Mouse (Mus musculus) kidney, embryonic 14.5 days (tissue): ENCODE results near the gene Traf3ip3. TPM values are rescaled to one million over a fixed set of nuclear protein-coding genes. Genes with fewer than 3 reads are reported as not detected.

ENCODE experiments used
- ATAC-seq: fragments of 200-750 bp; cut with Nextera tagmentation; 2 replicates; pipeline ENCODE4 v1.8.0; 2017; ENCODE audit warnings: moderate number of reproducible peaks, mild to moderate bottlenecking, moderate TSS enrichment, moderate library complexity; ENCODE audit not compliant: low FRiP score, low TSS enrichment
- H3K27ac ChIP-seq: fragments of 300-500 bp; sonication (generic); 2 replicates; pipeline ENCODE4 v1.5.1; 2014; ENCODE audit warnings: low read depth, mild to moderate bottlenecking, low read length, moderate library complexity, mixed read lengths
- H3K27me3 ChIP-seq: fragments of 300-500 bp; sonication (generic); 2 replicates; pipeline ENCODE4 v1.6.1; 2014; ENCODE audit warnings: mild to moderate bottlenecking, low read length; ENCODE audit not compliant: control insufficient read depth, insufficient read depth
- H3K36me3 ChIP-seq: fragments of 300-500 bp; sonication (generic); 2 replicates; pipeline ENCODE4 v1.6.1; 2014; ENCODE audit warnings: low read length, mixed read lengths; ENCODE audit not compliant: control insufficient read depth, insufficient read depth
- H3K4me1 ChIP-seq: fragments of 300-500 bp; sonication (generic); 2 replicates; pipeline ENCODE4 v1.6.1; 2014; ENCODE audit warnings: low read length, mixed read lengths; ENCODE audit not compliant: control insufficient read depth, insufficient read depth
- H3K4me2 ChIP-seq: fragments of 300-500 bp; sonication (generic); replicated peaks from 2 replicates; pipeline ENCODE4 v1.6.1; 2014; ENCODE audit warnings: low read depth, mild to moderate bottlenecking, low read length
- H3K4me3 ChIP-seq: fragments of 300-500 bp; sonication (generic); 2 replicates; pipeline ENCODE4 v1.5.1; 2014; ENCODE audit warnings: mild to moderate bottlenecking, low read length
- H3K9ac ChIP-seq: fragments of 300-500 bp; sonication (generic); 2 replicates; pipeline ENCODE4 v1.6.1; 2014; ENCODE audit warnings: low read depth, mild to moderate bottlenecking, low read length, moderate library complexity
- H3K9me3 ChIP-seq: fragments of 300-500 bp; sonication (generic); 2 replicates; pipeline ENCODE4 v1.6.1; 2016; ENCODE audit warnings: low read length; ENCODE audit not compliant: control insufficient read depth
- WGBS: fragments of 180-500 bp; shearing (Covaris S2); extraction: QIAGEN DNeasy Blood & Tissue Kit; methylation state at CpG from one replicate; pipeline ENCODE4 v1.1.7; 2014; 5-methylcytosine and 5-hydroxymethylcytosine counted together
- polyA plus RNA-seq: library from polyadenylated mRNA; unstranded; fragments of >200 nt; fragmentation: Nextera tagmentation; extraction: Ambion mirVana; gene quantifications from 2 replicates; pipeline ENCODE4 v1.2.1, GENCODE M21; 2014

Traf3ip3 gene
- polyA plus RNA-seq, 1 experiment from 2014 or later = 1.6 TPM

DNA sequence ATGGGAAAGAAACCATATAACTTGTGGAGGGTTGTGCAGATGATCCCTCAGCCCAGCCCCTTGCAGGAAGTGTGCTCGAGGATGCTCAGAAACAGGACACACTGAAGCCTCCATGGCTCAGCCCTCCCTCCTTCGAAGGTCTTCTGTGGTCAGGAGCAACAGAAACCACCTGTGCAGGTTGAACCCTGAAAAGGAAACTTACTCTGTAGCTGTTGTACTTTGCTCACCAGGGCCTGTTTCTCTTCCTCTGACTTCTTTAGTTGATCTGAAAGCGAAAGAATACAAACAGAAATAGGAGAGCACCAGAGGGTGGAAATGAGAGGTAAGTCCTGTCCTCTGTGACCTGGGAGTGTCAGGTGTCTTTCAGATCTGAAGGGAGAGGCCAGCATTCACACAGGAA lies 20.4 kb downstream of the Traf3ip3 start:
- Histone ChIP-seq H3K36me3 (no peaks in the 10 kb centered on the region), H3K9me3 (no peaks in the 10 kb centered on the region), H3K4me3 (no peak overlapping the region), H3K27me3 (no peaks in the 10 kb centered on the region), H3K27ac (no peak overlapping the region), H3K4me2 (no peak overlapping the region), H3K4me1 (no peaks in the 10 kb centered on the region), H3K9ac (no peak overlapping the region)
- 73% methylated on average over 3 of the region's 3 CpGs for WGBS
- ATAC-seq = no peak

DNA sequence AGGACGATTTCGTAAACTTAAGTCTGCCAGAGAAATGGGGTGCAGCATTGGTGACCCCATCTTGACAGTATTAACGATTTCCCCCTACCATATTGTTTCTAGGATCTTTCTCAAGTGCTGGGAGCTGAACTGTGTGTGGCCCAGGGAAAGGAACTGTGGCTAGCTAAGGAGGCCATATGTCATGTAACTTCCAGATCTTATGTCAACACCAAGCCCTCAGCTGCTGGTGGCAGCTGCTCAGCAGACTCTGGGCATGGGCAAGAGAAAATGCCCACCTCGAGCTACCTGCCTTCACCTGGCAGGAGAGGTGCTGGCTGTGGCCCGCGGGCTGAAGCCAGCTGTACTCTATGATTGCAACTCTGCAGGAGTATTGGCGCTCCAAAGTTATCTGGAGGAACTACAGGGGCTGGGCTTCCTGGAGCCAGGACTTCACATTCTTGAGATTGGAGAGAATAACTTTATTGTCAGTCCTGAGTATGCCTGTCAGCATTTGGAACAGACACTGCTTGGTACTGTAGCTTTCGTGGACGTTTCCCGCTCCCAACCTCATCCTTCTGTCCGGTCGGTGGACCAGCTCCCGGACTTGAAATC lies 27.3 kb downstream of the Traf3ip3 start:
- 86% methylated on average over 13 of the region's 13 CpGs for WGBS
- peak overlapping the region; percentile 79; the same call in 1 of the 2 replicates for H3K9ac ChIP-seq
- H3K4me2 ChIP-seq = peak overlapping the region; percentile 69
- ATAC-seq = no peak
- peaks cover 22% of the 10 kb centered on the region; the same call in 1 of the 2 replicates for H3K4me1 ChIP-seq
- peak overlapping the region; percentile 83 for H3K27ac ChIP-seq
- H3K4me3 ChIP-seq = peak overlapping the region; percentile 77
- H3K9me3 ChIP-seq = no peaks in the 10 kb centered on the region
- no peaks in the 10 kb centered on the region for H3K36me3 ChIP-seq
- no peaks in the 10 kb centered on the region for H3K27me3 ChIP-seq

DNA sequence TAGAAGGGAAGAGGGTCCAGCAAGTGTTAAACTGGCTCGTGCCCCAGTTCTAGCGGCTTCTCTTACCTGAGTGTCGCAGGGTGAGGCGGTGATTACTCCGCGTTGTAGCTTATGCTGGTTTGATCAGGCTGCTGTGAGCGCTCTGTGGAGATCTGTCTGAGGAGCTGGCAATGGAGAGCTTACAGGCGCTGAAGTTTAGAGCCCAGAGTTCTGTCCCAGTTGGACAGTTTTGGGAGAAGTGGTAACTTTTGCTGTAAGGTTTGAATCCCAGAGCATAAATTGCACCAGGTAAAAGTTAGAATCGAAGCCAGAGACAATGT lies 27.7 kb downstream of the Traf3ip3 start:
- Histone ChIP-seq H3K4me3 (peak overlapping the region; percentile 77), H3K4me2 (peak overlapping the region; percentile 69), H3K9me3 (no peaks in the 10 kb centered on the region), H3K27me3 (no peaks in the 10 kb centered on the region), H3K9ac (peak overlapping the region; percentile 79), H3K27ac (peak overlapping the region; percentile 83), H3K36me3 (no peaks in the 10 kb centered on the region), H3K4me1 (peaks cover 22% of the 10 kb centered on the region; the same call in 1 of the 2 replicates)
- 21% methylated on average over 9 of the region's 9 CpGs for WGBS
- no peak for ATAC-seq

DNA sequence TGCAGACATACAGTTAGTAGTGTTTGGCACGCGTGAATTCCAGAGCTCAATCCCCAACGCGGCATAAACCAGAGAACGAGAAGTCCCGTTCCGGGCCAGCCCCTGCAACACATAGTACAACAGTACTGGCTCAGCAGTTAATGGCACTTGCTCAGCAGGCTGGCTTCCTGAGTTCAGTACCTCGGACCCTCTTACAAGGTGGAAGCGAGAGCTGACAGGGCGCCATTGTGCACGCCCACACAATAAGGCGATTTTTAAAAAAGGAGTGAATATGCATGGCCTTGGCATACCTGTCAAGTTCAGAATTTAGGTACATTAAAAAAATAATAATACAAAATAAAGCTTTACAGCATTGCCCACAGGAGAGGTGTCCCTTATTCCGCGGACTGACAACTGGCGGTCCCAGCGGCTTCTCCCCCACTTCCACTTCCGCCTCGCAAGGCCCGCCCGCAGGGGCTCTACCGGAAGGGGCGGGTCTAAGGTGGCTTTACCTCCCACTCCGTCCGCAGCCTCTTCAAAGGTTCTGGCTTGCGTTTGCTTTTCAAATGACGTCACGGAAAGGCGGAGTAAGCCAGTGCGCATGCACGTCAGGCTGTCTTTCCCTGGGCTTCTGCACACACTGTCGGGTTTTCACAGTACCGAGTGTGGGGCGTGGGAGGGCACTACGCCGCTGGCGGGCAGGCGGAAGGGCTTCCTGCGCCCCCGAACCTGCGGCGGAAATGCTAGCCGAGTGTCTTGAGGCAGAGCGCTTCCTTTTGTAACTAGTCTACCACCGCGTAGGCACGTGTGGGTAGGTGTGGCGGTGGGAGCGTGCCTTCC lies 28.3 kb downstream of the Traf3ip3 start:
- Histone ChIP-seq H3K9me3 (no peaks in the 10 kb centered on the region), H3K9ac (peak overlapping the region; percentile 86), H3K27ac (peak overlapping the region; percentile 83), H3K4me3 (peak overlapping the region; percentile 77), H3K4me2 (peak overlapping the region; percentile 82), H3K36me3 (no peaks in the 10 kb centered on the region), H3K4me1 (peaks cover 22% of the 10 kb centered on the region; the same call in 1 of the 2 replicates), H3K27me3 (no peaks in the 10 kb centered on the region)
- peak; percentile 99 for ATAC-seq
- 1% methylated on average over 48 of the region's 48 CpGs for WGBS

DNA sequence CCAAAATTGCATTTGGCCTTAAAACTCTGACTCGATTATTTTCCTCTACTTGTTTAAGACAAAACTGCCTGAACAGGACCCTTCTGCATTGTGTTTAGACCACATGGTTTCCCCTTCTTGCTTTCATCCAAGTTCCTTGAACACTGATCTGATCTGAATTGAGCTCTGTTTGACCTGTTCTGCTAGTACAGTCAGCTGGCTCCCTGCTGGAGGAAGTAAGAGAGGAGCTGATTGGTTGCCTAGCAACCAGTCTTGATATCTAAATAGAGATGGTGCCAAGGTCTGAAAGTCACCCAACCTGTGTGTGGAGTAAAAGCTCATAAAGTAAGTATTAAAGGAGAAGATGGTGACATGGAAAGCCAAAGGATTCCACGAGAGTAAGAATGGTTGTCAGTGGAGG lies 31.6 kb downstream of the Traf3ip3 start:
- H3K9me3 ChIP-seq = no peaks in the 10 kb centered on the region
- no peak overlapping the region for H3K27ac ChIP-seq
- H3K36me3 ChIP-seq = no peaks in the 10 kb centered on the region
- no peak for ATAC-seq
- no peak overlapping the region for H3K9ac ChIP-seq
- no peaks in the 10 kb centered on the region for H3K27me3 ChIP-seq
- H3K4me3 ChIP-seq = no peak overlapping the region
- H3K4me1 ChIP-seq = peaks cover 18% of the 10 kb centered on the region; the same call in 1 of the 2 replicates
- no peak overlapping the region for H3K4me2 ChIP-seq
- WGBS = 87% methylated on average over 2 of the region's 2 CpGs

DNA sequence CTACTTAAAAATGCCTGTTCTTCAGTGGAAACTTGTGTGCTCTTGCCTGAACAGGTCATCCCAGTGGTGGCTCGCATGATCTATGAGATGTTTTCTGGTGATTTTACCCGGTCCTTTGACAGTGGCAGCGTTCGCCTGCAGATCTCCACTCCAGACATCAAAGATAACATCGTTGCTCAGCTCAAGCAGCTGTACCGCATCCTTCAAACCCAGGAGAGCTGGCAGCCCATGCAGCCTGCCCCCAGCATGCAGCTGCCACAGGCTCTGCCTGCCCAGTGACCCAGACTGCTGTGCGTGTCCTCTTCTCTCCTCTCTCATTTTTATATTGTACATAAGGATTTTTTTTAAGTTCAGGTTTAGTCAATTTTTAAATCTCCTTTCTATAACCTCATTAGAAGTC lies 32.3 kb downstream of the Traf3ip3 start:
- Histone ChIP-seq H3K9me3 (no peaks in the 10 kb centered on the region), H3K9ac (no peak overlapping the region), H3K27ac (no peak overlapping the region), H3K4me2 (no peak overlapping the region), H3K4me1 (peaks cover 12% of the 10 kb centered on the region; the same call in 1 of the 2 replicates), H3K4me3 (no peak overlapping the region), H3K27me3 (no peaks in the 10 kb centered on the region), H3K36me3 (no peaks in the 10 kb centered on the region)
- WGBS = 81% methylated on average over 7 of the region's 7 CpGs
- ATAC-seq = no peak

DNA sequence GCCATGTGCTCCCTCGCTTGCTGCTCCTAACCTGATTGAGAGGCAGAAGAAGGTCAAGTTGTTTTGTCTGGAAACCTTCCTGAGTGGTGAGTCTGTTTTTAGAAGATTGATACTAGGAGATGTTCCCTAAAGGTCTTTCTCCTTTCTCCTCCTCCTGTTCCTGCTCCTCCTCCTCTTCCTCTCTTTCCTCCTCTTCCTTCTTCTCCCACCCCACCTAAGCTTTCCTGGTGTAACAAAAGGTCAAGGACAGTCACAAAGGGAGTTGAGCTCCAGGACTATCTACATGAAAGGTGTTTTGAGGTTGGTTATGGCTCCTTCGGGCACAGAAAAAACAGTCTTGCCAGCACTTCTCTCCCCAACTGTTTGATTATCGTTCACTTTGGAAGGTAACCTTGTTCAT lies 33.8 kb downstream of the Traf3ip3 start, which contains the start of gene A130010J15Rik:
Gene A130010J15Rik, plus strand, starts transcription at position 301 of the 400 bp plus-strand sequence.
- Histone ChIP-seq H3K36me3 (no peaks in the 10 kb centered on the region), H3K4me1 (peaks cover 6% of the 10 kb centered on the region; the same call in 1 of the 2 replicates), H3K4me2 (no peak within 1 kb of the TSS), H3K9me3 (no peaks in the 10 kb centered on the region), H3K27me3 (no peaks in the 10 kb centered on the region), H3K27ac (no peak within 1 kb of the TSS), H3K4me3 (no peak within 1 kb of the TSS), H3K9ac (no peak within 1 kb of the TSS)
- ATAC-seq = no peak
- 91% methylated on average over 3 of the region's 3 CpGs for WGBS

DNA sequence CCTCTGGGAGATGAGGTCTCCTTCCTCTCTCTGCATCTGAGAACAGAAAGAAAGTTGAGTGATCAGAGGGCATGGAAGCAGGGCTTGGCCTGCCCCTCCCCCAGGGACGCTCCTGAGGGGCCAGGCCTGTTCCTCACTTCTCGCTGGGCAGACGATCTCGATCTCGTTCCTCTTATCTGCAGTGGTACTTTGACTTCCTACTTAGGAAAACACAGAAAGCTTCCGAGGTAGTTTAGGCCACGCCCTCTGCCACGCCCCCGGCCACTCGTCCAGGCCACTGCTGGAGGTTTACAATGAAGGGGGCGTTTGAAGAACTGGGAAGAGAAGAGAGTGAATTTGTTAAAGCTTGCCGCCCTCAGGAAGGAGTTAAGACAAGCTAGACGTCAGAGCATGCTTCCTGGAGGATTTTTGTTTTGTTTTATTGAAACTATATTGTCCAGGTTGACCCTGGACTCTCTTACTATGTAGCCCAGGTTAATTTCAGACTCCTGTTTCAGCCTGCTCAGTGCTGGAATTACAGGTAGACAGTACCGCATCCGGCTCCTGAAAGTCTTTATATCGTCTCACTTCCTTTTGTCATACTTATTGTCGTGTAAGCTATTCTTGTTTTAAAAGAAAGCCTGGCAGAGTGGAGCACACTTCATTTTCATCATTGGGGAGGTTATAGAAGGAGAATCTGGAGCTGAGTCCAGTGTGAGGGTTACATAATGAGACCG lies 41.0 kb downstream of the Traf3ip3 start:
- H3K27ac ChIP-seq = no peak overlapping the region
- no peaks in the 10 kb centered on the region for H3K27me3 ChIP-seq
- no peaks in the 10 kb centered on the region for H3K9me3 ChIP-seq
- peak overlapping the region; percentile 36 for H3K4me2 ChIP-seq
- peak overlapping the region; percentile 11 for H3K4me3 ChIP-seq
- H3K4me1 ChIP-seq = peaks cover 6% of the 10 kb centered on the region; the same call in 1 of the 2 replicates
- ATAC-seq = peak; percentile 84
- 16% methylated on average over 18 of the region's 18 CpGs for WGBS
- H3K9ac ChIP-seq = peak overlapping the region; percentile 15; the same call in 1 of the 2 replicates
- no peaks in the 10 kb centered on the region for H3K36me3 ChIP-seq
